Mouse (Mus musculus) adrenal gland, postnatal 4 days (tissue): ENCODE data around the gene Schip1. TPM values are rescaled to one million over a fixed set of nuclear protein-coding genes. Genes with fewer than 3 reads are reported as not detected.

Source experiments
- DNase-seq, 2 experiments: peaks; one replicate each; pipeline ENCODE4 v3.0.0; 2021 to 2022; ENCODE audit warnings: low spot score in 2 of 2, mixed read lengths in 2 of 2
- total RNA-seq, 2 experiments: library from RNA; stranded (reverse); gene quantifications; 2 replicates each; pipeline ENCODE4 v1.2.3; 2021

The Schip1 gene
- total RNA-seq, 2 experiments from 2014 or later = 27.5 to 31.2 TPM

- no peak for DNase-seq
Measured at GRCm38 (mm10) chr3:68121338-68121737, 56.7 kb downstream of the Schip1 start.

DNA sequence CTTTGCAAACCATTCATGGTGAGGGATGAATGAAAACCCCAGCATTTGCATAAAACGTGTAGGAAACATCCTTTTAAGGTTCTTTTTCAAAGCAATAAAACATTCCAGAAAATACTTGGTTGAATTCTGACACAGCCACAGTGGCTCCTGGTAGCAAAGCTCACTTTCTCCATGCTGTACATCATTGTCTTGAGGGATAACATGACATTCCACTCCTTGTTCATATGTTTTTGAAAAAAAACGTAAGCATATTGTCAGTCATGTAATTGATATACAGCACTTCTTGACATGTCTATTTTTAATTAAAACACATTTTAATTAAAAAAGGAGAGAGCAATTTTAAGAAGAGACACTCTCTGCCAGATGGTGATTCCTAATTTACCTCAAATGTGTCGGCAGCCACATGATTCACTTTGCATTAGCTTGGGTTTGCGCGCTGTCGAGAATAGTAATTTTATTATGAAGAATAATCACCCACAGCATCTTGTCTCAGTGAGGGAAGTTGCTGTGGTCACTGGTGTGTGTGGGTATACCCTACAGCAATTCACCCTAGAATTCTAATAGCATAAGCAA is 61.8 kb downstream of the Schip1 start:
- DNase-seq = no peak

DNA sequence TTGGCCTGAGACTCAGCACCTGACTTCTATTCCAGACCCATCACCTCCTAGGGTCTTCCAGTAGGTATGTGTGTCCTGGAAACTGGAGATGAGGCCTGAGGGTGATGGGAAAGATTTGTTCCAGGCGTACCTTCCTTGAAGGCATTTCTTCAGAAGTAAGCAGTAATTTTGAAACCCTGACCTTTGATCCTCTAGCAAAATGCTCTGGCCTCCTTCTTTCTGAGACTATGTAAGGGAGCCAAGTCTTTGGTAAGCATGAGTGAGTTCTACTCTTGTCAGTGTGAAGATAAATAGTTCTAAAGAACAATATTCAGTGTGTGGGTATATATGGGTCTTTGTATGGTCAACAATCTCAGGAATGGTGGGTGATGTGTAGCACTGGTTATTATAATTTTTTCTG is 65.8 kb downstream of the Schip1 start:
- DNase-seq = no peak

DNA sequence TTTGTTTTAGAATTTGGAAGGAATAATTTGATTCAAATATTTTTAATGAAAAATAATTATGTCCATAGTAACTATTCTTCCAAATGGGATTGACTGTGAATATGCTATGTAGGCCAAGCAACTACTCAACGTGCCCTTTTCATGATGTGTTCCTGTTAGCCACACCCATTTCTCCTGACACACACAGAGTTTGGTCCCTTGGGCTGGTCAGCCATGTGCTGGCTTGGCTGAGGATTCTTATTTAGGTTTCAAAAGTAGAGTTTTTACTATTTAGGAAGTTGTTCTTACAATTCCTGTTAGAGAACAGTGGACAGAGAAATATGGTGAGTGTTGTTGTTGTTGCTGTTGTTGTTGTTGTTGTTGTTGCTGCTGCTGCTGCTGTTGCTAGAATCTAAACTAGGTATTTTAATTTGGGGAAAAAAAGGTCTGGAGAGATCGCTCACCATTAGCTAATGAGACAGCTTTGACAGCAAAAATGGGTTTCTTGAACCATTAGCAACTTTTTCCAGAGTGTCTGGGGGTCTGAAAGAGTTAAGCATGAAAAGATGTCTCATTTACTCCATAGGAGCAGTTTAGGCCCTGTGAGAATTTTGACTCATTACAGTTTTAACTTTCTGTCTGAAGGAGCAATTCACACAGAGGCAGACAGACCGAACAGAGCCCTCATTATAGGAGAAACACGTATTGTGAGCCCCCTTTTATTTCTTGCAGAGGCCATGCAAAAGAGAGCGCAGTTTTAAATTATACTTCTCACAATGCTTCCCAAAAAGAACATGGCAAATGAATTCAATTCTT is 74.4 kb downstream of the Schip1 start:
- no peak for DNase-seq

DNA sequence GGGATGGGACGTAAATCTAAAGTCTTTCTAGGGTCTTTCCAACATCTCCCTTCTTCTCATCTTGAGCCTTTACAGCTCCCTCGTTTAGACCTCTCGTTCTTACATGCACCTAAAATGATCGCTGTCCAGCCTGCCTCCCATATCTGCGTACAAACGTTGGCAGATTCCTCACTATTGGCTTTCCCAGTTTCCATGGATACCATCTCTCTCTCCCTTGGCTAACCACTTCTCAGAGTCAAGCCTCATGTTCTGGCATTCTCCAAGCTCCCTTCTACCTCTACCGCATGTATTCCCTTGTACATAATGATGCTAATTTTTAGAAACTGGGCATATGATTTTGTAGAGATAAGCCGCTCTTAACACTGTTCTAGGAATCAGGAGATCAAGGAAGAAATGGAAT is 86.1 kb downstream of the Schip1 start:
- no peak for DNase-seq

GRCm38 (mm10) chr3:68160175-68160574 is 95.6 kb downstream of the Schip1 start:
- no peak for DNase-seq

DNA sequence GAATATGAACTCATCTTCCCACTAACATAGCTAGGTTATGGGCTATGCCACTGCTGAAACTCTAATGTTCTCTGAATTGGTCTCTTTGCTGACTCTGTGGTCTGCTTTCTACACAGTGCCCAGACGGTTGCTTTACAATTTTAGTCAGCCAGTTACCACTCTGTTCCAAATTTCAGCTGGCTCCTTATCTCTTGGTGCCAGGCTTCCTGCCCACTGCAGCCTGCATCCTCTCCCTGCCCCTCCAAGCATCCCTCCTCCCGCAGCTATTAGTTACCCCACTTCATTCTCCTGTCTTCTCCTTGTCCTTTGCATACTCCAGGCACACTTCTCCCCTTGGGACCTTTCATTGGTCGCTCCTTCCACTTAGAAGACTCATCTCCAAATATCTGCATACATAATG is 96.2 kb downstream of the Schip1 start:
- no peak for DNase-seq

- no peak for DNase-seq
Measured at GRCm38 (mm10) chr3:68178248-68178647, 113.6 kb downstream of the Schip1 start.

GRCm38 (mm10) chr3:68187471-68187870 is 122.9 kb downstream of the Schip1 start:
- no peak for DNase-seq

GRCm38 (mm10) chr3:68189100-68189499 is 124.5 kb downstream of the Schip1 start:
- no peak for DNase-seq

GRCm38 (mm10) chr3:68196933-68197332 is 132.3 kb downstream of the Schip1 start:
- DNase-seq = no peak

DNA sequence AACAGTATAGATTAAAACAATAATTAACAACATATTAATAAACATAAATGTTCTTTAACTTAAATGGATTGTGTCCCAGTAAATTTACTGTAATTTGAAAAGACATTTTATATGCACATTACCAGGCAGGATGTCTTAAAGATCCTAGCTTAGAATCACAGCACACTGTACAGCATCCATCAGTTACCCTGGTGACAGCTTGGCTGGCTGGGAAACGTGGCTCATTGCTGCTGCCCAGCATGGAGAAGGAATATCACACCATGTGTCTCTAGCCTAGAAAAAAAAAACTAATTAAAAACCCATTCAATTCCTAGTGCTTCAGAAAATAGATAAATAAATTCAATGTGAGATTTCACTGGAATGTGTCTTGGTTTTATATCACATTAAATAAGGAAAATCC is 136.6 kb downstream of the Schip1 start:
- DNase-seq = no peak

DNA sequence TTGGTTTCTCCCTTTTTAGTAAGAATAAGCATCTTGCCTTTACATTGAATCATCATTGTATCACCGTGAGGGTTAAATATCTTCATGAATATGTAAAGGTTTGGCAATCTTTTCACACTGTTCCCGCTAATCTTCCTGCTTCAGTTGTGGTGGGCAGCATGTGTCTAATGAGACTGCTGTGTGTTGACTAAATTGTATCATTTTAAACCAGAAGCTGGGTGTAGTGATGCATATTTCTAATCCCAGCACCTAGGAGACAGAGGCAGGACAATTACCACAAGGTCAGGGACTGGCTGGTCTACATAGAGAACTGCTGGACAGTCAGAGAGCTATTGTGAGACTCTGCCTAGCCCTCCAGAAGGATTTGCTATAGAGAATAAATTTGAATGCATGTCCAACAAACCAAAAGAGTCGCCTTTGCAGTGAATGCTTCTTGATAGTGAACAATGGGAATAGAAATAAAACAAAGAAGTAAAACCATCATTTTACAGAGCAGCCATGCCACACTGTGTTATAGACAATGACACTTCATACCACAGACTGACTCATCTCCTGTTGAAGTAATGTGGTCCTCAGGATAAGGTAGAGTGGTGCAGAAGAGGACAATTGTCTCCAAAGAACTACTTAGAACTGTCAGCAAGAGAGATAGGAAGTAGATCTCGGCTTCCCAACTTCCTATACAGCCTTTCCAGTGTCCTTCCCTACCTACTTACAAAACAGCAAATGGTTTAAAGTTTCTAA is 137.7 kb downstream of the Schip1 start:
- DNase-seq = no peak

DNA sequence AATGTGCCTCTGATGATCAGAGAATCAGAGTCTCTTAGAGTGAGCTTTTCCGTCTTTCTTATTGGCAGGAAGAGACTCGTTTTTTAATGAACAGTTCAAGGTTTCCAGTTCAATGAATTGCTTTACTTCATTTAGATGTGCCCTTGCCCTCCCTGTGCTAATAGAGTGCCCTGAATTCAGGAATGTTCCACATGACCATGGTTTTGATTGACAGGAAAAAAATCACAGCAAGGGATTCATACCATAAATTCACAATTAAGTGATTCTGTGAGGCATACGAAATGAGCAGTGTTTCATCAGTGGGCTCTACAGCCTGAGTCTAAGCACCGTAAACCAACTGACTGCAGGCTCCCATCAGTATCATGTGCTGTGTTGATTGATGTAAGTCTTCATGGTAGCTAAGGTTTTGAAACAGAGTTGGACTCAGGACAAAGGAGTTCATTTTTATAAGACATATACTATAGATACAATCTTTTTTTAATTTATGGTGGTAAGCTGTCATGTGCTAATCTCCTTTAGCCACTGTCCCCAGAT is 139.4 kb downstream of the Schip1 start:
- no peak for DNase-seq

DNA sequence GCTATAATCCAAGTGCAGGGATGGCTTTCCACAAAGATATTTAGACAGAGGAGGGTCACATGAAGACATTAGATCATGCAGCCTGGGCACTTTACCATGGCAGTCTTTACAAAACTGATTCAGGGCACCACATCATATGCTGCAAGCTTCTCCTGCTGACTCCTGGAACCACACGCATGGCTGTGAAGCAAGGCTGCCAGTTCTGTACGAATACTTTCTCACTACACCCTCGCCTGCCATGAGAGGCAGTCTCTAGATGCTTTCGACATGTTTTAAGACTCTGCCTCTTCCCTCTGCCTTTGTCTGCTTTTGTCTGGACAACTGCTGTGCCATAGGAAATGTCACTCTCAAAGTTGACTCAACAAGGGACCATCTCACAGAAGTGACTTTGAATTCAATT is 145.8 kb downstream of the Schip1 start:
- no peak for DNase-seq

GRCm38 (mm10) chr3:68221452-68221851 is 156.8 kb downstream of the Schip1 start:
- DNase-seq = no peak

- no peak for DNase-seq
Measured at GRCm38 (mm10) chr3:68239887-68240286, 175.3 kb downstream of the Schip1 start.

DNA sequence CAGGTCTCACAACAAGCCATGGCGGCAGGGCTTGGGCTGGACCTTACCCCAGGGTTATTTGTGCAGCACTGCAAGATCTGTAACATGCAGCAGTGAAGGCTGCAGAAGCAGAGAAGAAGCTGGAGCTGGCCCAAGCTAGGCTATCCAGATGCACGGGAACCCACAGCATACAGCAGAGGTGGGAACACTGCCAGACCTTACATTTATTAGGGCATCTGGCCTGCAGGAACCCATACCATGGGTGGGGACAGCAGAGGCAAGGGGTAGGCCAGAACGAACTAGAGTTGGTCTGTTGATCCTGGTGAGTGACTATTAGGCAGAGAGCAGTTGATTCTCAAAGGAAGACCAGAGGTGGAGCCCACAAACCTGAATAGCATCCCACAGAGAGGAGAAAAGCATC is 178.6 kb downstream of the Schip1 start:
- no peak for DNase-seq

DNA sequence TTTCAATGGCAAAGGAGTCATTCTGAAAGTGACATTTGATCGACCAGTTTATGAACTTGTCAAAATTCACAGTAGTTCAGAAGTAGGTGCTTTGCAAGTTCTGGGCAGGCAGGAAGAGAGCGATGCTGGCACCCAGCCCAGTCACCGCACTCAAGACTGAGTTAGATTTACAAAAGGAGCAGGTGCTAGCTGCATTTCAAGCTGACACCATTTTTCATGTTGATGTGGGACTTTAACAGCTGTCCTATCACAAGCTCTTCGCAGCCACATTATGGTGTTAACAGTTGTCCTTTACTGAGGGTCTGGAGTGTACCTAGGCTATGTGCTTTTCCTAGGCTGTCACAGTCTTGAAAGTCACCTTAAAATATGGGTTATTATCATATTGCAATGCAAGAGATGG is 181.6 kb downstream of the Schip1 start:
- DNase-seq = no peak

GRCm38 (mm10) chr3:68250589-68250988 is 186.0 kb downstream of the Schip1 start:
- DNase-seq = no peak

DNA sequence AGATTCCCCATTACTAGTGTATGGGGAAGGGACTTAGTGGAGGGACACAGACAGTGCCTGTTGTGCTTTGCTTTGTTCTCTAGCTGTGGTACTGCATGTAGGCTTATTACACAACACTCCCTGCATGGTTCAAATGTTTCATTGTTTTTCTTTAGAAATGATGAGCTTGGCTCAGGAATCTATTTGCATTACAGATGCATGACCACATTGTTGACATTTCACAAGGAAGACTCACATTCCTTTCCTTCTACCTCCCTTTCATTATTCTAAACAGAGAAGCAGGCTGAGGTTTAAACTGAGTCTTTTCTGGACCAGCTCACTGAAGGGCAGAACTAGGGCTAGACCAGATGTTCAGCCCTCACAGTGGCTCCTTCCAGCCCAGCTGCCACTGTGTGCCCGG is 187.7 kb downstream of the Schip1 start:
- no peak for DNase-seq

- DNase-seq = no peak
Measured at GRCm38 (mm10) chr3:68262304-68262703, 197.7 kb downstream of the Schip1 start.
